Mouse (Mus musculus) E14TG2a.4 (cell line): ENCODE results near the gene Adgb.

Experiments used
- H3K27me3 ChIP-seq: 2 replicates; pipeline ENCODE4 v1.6.1; 2014; ENCODE audit warnings: low read length, control low read depth; ENCODE audit not compliant: insufficient read depth
- H3K36me3 ChIP-seq: 2 replicates; pipeline ENCODE4 v1.6.1; 2014; ENCODE audit warnings: low read length, control low read depth; ENCODE audit not compliant: insufficient read depth
- H3K4me1 ChIP-seq: replicated peaks from 2 replicates; pipeline ENCODE4 v1.6.1; 2014; ENCODE audit warnings: low read depth, low read length, control low read depth
- H3K4me3 ChIP-seq: replicated peaks from 2 replicates; pipeline ENCODE4 v1.5.1; 2014; ENCODE audit warnings: mild to moderate bottlenecking, low read length
- H3K9me3 ChIP-seq: 2 replicates; pipeline ENCODE4 v1.6.1; 2014; ENCODE audit warnings: low read length, control low read depth
- CTCF ChIP-seq: conservative IDR thresholded peaks from 2 replicates; pipeline ENCODE4 v1.5.1; 2014; ENCODE audit warnings: low read length
- NANOG ChIP-seq: IDR thresholded peaks from 2 replicates; pipeline ENCODE4 v1.6.1; 2014; ENCODE audit warnings: borderline replicate concordance, low read length, mixed read lengths
- POU5F1 ChIP-seq: IDR thresholded peaks from 2 replicates; pipeline ENCODE4 v1.6.1; 2014; ENCODE audit warnings: low read length, borderline replicate concordance

Adgb gene

DNA sequence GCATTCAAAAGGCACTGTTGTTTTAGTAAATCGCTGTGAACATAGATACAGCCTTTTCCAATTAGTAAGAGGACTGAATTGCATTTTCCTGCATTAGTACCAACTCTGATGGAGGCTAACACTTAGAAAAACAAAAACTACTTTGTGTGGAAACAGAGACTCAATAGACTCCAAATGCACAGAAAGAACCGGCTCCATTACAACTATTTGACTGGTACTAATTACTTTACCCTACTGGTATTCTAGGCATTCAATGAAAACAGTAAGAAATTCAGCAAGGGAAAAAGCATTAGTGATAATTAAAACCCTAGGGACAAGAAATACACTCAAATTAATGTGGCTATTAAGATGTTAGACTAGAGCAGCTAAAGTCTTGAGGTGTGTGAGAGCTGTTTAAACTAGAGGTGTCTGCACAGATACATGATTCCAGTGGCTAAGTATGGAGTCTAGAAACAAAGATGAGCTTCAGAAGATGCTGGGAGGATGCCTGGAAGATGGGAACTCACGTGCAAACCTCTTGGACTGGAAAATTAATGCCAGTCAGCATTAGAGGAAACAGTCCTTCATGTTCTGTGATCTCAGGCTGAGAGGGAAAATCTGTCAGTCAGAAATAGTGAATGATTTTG is 27.2 kb downstream of the Adgb start:
- Histone ChIP-seq H3K9me3 (no peaks in the 10 kb centered on the region), H3K4me1 (no peaks in the 10 kb centered on the region), H3K36me3 (no peaks in the 10 kb centered on the region), H3K27me3 (no peaks in the 10 kb centered on the region), H3K4me3 (no peak overlapping the region)
- TF ChIP-seq CTCF (no peak), POU5F1 (no peak), NANOG (no peak)

GRCm38 (mm10) chr10:10443558-10443957 is 28.6 kb downstream of the Adgb start:
- Histone ChIP-seq H3K27me3 (no peaks in the 10 kb centered on the region), H3K4me1 (no peaks in the 10 kb centered on the region)

DNA sequence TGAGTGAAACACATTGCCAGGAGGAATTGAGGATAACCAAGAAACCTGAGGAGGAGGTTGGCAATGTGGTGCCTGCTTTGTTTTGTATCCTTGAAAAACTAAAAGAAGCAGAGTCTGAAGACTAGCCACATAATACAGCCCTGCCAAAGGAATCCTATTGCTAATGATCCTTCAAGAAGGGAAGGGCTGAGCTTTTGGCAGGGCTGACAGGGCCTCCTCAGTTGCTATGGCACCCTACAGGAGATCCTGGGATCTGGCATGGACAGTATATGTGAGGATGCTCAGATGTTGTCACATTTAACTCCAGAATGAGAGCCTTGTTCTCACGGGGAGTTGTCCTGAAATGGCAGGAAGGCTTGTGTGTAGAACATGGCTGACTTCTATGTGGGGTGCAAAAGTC is 37.1 kb downstream of the Adgb start:
- no peaks in the 10 kb centered on the region for H3K36me3 ChIP-seq
- H3K4me1 ChIP-seq, result no peaks in the 10 kb centered on the region
- H3K9me3 ChIP-seq, result peaks cover 9% of the 10 kb centered on the region
- TF ChIP-seq NANOG, result no peak
- TF ChIP-seq CTCF, result no peak
- no peak for TF ChIP-seq POU5F1
- H3K27me3 ChIP-seq, result no peaks in the 10 kb centered on the region
- no peak overlapping the region for H3K4me3 ChIP-seq

More at GRCm38 (mm10) chr10:10443558-10443957, 28.6 kb downstream of the Adgb start:
- no peak for TF ChIP-seq CTCF
- TF ChIP-seq POU5F1, result no peak
- no peak for TF ChIP-seq NANOG
- peaks cover 9% of the 10 kb centered on the region for H3K9me3 ChIP-seq
- H3K36me3 ChIP-seq, result no peaks in the 10 kb centered on the region
- no peak overlapping the region for H3K4me3 ChIP-seq

DNA sequence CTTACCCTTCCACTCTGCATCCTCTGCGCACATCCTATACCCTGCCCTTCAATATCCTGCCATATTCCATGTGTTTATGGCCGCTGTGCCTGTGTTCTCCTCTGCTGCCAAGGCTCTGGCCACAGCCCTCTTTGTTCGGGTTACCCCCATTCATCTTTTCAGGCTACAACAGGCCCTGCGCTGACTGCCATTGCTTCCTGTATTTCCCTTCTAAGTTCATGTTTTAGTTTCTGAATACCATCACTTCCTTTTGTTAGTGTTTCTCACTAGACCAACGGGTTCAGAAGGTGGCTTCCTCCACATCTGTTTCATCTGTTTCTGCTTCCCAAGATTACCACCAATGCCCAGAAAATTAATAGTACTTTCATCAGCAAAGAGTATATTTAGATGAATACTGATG is 42.5 kb downstream of the Adgb start:
- no peaks in the 10 kb centered on the region for H3K9me3 ChIP-seq
- H3K36me3 ChIP-seq, result no peaks in the 10 kb centered on the region
- no peak for TF ChIP-seq CTCF
- no peak for TF ChIP-seq POU5F1
- TF ChIP-seq NANOG, result no peak
- no peaks in the 10 kb centered on the region for H3K4me1 ChIP-seq
- no peaks in the 10 kb centered on the region for H3K27me3 ChIP-seq
- no peak overlapping the region for H3K4me3 ChIP-seq

GRCm38 (mm10) chr10:10429032-10429431 is 43.1 kb downstream of the Adgb start:
- TF ChIP-seq NANOG (no peak), POU5F1 (no peak), CTCF (no peak)
- Histone ChIP-seq H3K36me3 (no peaks in the 10 kb centered on the region), H3K9me3 (no peaks in the 10 kb centered on the region), H3K27me3 (no peaks in the 10 kb centered on the region), H3K4me3 (no peak overlapping the region), H3K4me1 (no peaks in the 10 kb centered on the region)

DNA sequence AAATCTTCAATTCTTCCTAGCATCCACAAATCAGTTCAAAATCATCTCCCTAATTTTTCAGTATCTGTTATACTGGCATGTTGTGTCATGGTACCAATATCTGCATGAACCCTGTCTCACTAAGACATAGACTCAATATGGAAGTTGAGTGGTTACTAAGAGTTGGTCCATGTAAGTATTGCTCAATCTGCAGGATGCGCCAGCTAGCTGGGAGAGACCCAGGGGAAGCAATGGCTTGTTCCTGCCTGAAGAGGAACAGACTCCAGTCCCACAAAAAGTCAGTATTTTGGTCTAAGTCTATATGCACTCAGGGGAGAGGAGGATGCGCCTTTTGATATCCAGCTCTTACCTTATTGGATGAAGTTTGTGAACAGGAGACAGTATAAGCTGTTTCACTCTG is 47.7 kb downstream of the Adgb start:
- TF ChIP-seq NANOG, result no peak
- Histone ChIP-seq H3K4me1 (no peaks in the 10 kb centered on the region), H3K36me3 (no peaks in the 10 kb centered on the region), H3K9me3 (no peaks in the 10 kb centered on the region), H3K27me3 (no peaks in the 10 kb centered on the region), H3K4me3 (no peak overlapping the region)

GRCm38 (mm10) chr10:10411046-10411445 is 61.1 kb downstream of the Adgb start:
- Histone ChIP-seq H3K27me3 (no peaks in the 10 kb centered on the region), H3K36me3 (no peaks in the 10 kb centered on the region), H3K4me3 (no peak overlapping the region), H3K4me1 (no peaks in the 10 kb centered on the region), H3K9me3 (peaks cover 14% of the 10 kb centered on the region)
- TF ChIP-seq CTCF (no peak), NANOG (no peak), POU5F1 (no peak)

DNA sequence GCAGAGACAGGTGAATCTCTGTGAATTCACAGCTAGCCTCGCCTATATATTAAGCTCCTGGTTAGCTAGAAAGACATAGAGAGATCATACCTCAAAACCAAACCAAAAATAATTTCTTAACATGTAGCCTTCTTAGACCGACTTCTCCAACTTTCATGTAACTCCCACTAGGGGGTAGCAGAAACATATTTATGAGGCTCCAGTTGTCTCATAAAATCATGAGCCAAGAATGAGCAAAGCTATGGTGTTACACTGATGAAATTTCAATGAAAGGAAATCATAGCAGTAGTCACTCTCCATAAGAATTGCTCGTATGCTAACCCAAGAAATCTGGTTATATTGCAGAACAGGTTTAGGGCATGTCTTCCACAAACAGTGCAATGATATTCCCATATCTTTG is 64.0 kb downstream of the Adgb start:
- H3K4me1 ChIP-seq, result no peaks in the 10 kb centered on the region
- no peaks in the 10 kb centered on the region for H3K27me3 ChIP-seq
- no peak for TF ChIP-seq CTCF
- no peak for TF ChIP-seq NANOG
- no peak for TF ChIP-seq POU5F1
- no peak overlapping the region for H3K4me3 ChIP-seq
- no peaks in the 10 kb centered on the region for H3K36me3 ChIP-seq
- no peaks in the 10 kb centered on the region for H3K9me3 ChIP-seq
